Mouse (Mus musculus) MEL (cell line): Measurements from ENCODE around the gene Plaur.

Experiments
- POLR2AphosphoS2 ChIP-seq: IDR thresholded peaks from 2 replicates; pipeline ENCODE4 v1.6.1; 2011; ENCODE audit warnings: low read length, improper control_type of control experiment
- RCOR1 ChIP-seq: IDR thresholded peaks from 2 replicates; pipeline ENCODE4 v1.6.1; 2012; ENCODE audit warnings: low read depth, mild to moderate bottlenecking, inconsistent platforms, low read length, improper control_type of control experiment
- SIN3A ChIP-seq: IDR thresholded peaks from 2 replicates; pipeline ENCODE4 v1.6.1; 2012; ENCODE audit warnings: low read length, improper control_type of control experiment, inconsistent platforms

- no peak for TF ChIP-seq SIN3A
- no peak for TF ChIP-seq POLR2AphosphoS2
- TF ChIP-seq RCOR1: no peak
Observed at GRCm38 (mm10) chr7:24430551-24431345, 31.5 kb upstream of the Plaur start.
